Mouse (Mus musculus) stomach, postnatal 0 days (tissue): ENCODE data around the gene Mboat2.

Source experiments
- CTCF ChIP-seq: IDR thresholded peaks from 2 replicates; pipeline ENCODE4 v1.5.1; 2016; ENCODE audit warnings: antibody characterized with exemption, low read depth, mild to moderate bottlenecking, moderate library complexity
- EP300 ChIP-seq: optimal IDR thresholded peaks from 2 replicates; pipeline ENCODE3; 2016; ENCODE audit warnings: antibody characterized with exemption

DNA sequence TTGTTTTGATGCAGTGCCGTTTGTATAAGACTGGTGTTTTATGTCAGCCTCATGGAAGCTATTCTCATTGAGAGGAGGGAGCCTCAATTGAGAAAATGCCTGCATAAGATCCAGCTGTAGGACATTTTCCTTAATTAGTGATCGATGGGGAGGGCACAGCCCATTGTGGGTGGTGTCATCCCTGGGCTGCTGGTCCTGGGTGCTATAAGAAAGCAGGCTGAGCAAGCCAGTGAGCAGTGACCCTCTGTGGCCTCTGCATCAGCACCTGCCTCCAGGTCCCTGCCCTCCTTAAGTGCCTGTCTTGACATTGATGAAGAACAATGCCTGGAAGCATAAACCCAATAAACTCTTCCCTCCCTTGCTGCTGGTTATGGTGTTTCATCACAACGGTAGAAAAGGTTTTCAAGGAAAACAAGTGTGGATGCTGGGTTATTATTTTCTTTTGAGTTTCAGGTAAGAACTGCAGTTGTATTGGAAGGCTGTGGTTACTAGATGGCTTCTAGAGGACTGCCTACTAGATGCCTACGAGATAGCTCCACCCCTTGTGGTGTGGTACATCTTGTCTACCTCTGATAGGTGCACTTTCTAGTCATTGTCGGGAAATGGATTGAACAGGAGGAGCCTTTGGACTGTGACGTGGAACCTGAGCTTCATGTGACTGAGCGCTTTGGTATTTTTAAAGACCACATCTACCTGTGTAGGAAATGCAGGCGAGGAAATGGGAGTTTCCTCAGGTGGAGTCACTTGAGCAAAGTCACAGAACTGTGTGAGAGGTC lies 60.2 kb downstream of the Mboat2 start:
- TF ChIP-seq CTCF = no peak
- no peak for TF ChIP-seq EP300
